Mouse (Mus musculus) fat pad, adult 2 months (tissue): ENCODE results near the gene Aars2.
A peak's percentile ranks its signal among the peaks of the same experiment; 100 is the strongest.

Experiments used
- DNase-seq: peaks from one replicate; pipeline ENCODE4 v3.0.0-alpha.2; 2011; ENCODE audit warnings: low read depth, low spot score; ENCODE audit errors: extremely low read depth

Aars2 gene

GRCm38 (mm10) chr17:45556514-45557245, 50.0 kb downstream of the Aars2 start:
- no peak for DNase-seq

- DNase-seq = no peak
Observed at GRCm38 (mm10) chr17:45557246-45557824, 50.7 kb downstream of the Aars2 start.

- no peak for DNase-seq
Observed at GRCm38 (mm10) chr17:45557998-45558862, 51.6 kb downstream of the Aars2 start.

- no peak for DNase-seq
Observed at GRCm38 (mm10) chr17:45559732-45560525, 53.3 kb downstream of the Aars2 start.

- DNase-seq = no peak
Observed at GRCm38 (mm10) chr17:45563216-45563615, 56.6 kb downstream of the Aars2 start.

GRCm38 (mm10) chr17:45563655-45564530, 57.3 kb downstream of the Aars2 start, which contains the start of gene Slc35b2:
Slc35b2 (plus strand) TSS chr17:45563874.
- no peak for DNase-seq

GRCm38 (mm10) chr17:45564531-45565084, 58.0 kb downstream of the Aars2 start:
- no peak for DNase-seq

- DNase-seq = no peak
Observed at GRCm38 (mm10) chr17:45565103-45565502, 58.5 kb downstream of the Aars2 start.

GRCm38 (mm10) chr17:45566031-45566359, 59.4 kb downstream of the Aars2 start:
- DNase-seq = no peak

- no peak for DNase-seq
Observed at GRCm38 (mm10) chr17:45566360-45567161, 59.9 kb downstream of the Aars2 start.

- no peak for DNase-seq
Observed at GRCm38 (mm10) chr17:45567162-45567601, 60.5 kb downstream of the Aars2 start.

GRCm38 (mm10) chr17:45568990-45569389, 62.3 kb downstream of the Aars2 start:
- no peak for DNase-seq

GRCm38 (mm10) chr17:45569999-45570398, 63.4 kb downstream of the Aars2 start:
- peak; percentile 81 for DNase-seq
